Mouse (Mus musculus) cerebellum, adult 11-12 months (tissue): ENCODE data around the gene Nhlrc2.

Experiments used
- DNase-seq: peaks from one replicate; pipeline ENCODE4 v3.0.0; 2022

Nhlrc2 gene

GRCm38 (mm10) chr19:56565358-56565757, 17.3 kb downstream of the Nhlrc2 start:
- no peak for DNase-seq

DNA sequence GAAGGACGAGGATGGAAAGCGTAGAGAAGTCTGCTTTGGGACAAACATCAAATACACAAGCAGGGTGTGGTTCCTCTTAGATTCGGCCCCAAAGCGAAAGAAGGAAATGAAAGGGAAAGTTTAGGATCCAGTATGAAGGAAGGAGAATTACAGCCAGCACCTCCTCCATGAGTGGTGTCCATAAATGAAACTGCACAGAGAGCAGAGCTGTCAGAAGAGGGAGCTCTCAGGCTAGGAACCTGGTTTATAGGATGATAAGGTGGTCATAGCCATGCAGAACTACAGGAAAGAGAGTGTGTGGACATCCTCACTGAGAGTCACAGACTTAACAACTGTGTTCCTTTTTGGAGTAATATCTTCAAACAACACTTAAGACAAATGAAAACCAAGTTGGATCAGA, 18.0 kb downstream of the Nhlrc2 start:
- no peak for DNase-seq

DNA sequence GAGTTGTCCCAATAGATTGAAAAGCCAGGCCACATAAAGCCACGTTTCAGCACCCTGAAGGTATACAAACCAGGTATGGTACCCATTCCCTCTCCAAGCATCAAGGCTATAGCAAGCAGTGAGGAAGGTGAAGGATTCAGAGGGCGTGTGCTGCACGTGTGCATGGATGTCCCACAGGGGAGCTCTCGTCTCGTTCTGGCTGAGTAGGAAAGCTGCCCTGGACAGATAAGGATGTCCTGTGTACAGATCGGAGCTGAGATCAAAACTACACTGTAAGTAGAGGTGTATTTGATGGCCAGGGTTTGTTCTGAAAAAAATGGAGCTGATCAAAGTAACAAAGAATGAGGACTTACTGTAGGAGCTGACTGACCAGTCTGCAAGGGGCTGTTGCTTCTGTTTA, 18.9 kb downstream of the Nhlrc2 start:
- no peak for DNase-seq

GRCm38 (mm10) chr19:56570781-56571180, 22.7 kb downstream of the Nhlrc2 start:
- DNase-seq: no peak

GRCm38 (mm10) chr19:56571234-56571633, 23.2 kb downstream of the Nhlrc2 start:
- no peak for DNase-seq

DNA sequence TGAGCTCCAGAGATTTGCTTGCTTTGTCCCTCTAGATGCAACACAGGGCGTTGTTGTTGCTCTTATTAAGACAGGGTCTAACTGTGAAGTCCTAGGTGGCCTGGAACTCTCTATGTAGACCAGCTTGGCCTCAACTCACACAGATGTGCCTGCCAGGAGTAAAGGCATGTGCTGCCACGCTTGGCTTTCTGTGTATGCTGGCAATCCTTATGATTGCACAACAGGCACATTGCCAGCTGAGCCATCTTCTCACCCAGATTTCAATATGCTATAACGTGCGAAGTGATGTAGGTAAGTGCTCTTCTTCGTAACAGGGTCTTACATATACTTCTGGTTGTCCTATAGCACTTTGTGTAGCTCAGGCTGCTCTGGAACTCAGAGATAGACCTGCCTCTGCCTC, 23.9 kb downstream of the Nhlrc2 start:
- DNase-seq: no peak

DNA sequence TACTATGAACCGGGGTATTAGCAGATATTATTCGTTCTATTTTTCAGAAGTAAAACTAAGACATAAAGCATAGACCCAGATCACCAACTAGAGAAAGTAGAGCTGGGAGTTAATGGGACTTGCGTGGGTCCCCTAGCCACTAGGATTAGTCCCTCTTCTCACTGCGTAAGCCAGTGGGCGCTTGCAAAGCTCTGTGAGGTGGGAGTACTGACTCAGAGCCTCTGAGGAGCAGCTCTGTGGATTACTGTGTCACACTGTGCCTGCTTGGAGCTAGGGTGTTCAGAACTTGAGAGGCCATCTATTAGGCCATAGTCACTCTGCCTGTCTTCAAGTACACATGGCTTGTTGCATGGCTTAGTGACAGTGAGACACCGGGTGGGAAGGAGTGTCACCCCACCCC, 25.1 kb downstream of the Nhlrc2 start:
- DNase-seq: no peak

DNA sequence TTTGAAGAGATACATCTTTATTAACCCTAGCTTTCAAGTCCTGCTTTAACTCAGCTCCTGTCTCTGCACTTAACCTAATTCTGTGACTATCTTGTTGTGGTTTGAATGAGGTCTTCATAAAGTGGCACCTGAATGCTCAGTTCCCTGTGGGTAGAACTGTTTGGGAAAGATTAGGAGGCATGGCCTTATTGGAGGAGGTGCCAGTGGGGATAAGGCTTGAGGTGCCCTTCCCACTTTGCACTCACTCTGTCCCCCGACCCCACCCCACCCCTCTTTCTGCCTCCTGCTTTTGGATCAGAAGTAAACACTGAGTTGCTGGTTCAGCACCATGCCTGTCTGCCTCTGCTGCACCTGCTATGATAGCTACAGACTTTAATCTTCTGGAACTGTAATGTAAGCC, 29.7 kb downstream of the Nhlrc2 start:
- DNase-seq: no peak

- DNase-seq: no peak
Observed at GRCm38 (mm10) chr19:56581981-56582380, 33.9 kb downstream of the Nhlrc2 start.

DNA sequence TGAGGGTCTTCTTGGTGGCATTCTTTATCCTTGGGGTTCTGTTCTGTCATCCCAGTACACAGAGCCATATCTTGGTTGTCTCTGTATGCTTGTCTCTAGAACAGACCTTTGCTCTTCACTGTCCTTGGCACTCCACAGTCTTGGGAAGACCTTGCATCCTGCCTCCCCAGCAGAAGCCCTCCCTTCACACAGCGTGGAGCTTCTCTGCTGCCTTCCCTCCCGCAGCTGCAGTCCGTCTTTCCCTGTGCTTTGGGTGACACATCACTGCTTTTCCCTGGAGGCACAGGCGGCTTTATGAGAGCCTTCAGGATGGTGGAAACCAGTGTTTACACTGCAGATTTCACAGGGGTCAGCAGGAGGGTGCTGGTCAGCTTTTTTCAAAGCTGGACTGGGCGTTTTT, 35.7 kb downstream of the Nhlrc2 start:
- DNase-seq: no peak

- DNase-seq: no peak
Observed at GRCm38 (mm10) chr19:56584288-56584687, 36.2 kb downstream of the Nhlrc2 start.

GRCm38 (mm10) chr19:56586320-56586719, 38.3 kb downstream of the Nhlrc2 start:
- DNase-seq: no peak

GRCm38 (mm10) chr19:56588205-56588626, 40.2 kb downstream of the Nhlrc2 start:
- peak; percentile 70 for DNase-seq

GRCm38 (mm10) chr19:56589008-56589407, 40.9 kb downstream of the Nhlrc2 start:
- DNase-seq: no peak

- DNase-seq: no peak
Observed at GRCm38 (mm10) chr19:56589455-56589854, 41.4 kb downstream of the Nhlrc2 start.

GRCm38 (mm10) chr19:56590250-56590649, 42.2 kb downstream of the Nhlrc2 start:
- DNase-seq: no peak

GRCm38 (mm10) chr19:56592472-56592871, 44.4 kb downstream of the Nhlrc2 start:
- DNase-seq: no peak

DNA sequence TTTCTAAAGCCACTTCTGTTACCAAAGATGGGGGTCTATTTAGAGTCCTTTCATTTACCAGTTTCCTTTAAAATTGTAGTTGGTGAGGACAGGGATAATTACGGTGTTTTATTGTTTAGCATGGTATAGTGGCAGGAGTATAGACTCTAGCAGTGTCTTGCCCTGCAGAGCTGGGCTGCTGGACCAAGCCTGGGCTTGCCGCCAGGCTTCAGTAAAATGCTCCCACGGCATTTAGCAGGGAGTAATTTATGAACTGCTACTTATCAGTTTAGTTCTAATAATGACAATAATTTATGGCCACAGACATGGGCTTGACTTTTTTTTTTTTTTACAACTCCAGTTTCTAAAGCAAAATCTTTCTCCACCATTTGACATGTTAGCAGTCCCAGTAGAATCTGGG, 51.9 kb downstream of the Nhlrc2 start:
- DNase-seq: no peak

DNA sequence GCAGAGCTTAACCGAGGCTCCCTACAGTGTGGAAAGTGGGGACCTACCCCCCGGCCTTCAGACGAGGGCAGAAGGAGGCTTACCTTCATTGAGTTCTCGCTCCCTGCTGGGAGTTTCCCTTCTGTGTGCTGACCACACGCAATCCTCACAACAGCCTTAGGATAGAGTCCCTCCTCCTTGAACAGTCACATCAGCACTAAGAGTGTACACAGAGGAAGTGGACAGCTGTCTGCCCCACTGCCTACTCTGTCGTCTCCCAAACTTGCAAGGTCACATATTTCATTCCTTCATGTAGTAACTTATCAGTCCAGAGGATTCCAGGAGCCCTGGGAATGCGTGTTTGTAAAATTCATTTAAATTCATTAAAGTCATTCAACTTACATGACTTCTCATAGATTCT, 52.7 kb downstream of the Nhlrc2 start:
- DNase-seq: no peak

DNA sequence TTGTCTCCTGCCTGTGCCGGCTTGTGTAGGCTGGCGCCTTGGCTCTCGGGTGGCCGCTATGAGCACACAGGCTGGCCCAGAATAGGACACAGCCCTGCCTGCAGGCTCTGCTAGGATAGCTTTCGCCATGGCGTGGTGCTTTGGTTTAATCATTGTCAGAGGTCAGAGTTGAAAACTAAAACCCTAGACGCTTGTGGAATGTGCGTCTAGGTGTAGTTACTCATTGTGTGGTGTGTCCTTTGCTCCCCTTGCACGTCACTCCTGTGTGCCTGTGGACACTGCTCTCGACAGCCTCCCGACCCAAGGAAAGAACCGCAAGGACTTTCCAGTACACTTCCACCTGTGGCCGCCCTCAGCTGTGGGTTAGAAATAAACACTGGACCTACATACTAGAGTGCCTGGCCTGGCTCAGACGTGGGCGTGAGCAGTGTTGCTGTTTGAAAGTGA, 53.9 kb downstream of the Nhlrc2 start:
- DNase-seq: no peak

DNA sequence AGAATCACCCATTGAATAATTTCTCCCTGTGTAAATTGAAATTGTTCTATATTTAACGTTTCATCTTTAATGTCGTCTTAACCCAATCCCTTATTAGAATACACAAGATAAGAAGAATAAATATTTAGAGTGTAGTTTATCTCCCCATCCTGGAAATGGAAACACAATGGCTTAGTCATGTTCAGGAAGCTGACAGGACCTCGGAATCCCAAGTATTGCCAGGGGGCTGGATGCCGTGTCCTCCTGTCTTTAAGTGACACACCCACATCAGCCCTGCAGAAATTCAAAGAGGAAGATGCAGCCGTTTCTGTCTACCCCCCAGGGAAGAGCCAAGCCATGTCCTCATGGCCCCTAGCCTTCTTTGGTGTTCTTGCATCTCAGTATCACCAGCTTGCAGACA, 60.9 kb downstream of the Nhlrc2 start:
- no peak for DNase-seq

DNA sequence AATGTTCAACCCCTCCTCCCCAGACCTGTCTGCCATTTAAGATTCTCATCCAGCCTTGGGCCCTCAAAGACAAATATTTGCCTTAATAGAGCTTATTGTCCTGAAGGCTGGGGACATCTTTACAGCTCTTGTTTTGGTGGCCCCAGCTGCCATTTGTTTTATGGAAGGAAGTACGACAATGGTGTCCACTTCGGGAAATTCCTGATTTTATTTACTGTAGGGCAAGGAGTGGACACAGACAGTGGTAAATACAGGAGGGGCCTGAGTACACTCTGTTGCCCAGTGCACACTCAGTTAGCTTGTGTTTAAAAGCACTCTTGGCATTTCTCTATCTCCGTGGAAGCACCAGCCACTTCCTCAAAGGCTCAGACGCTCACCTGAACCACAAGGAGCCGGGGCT, 66.1 kb downstream of the Nhlrc2 start:
- no peak for DNase-seq

DNA sequence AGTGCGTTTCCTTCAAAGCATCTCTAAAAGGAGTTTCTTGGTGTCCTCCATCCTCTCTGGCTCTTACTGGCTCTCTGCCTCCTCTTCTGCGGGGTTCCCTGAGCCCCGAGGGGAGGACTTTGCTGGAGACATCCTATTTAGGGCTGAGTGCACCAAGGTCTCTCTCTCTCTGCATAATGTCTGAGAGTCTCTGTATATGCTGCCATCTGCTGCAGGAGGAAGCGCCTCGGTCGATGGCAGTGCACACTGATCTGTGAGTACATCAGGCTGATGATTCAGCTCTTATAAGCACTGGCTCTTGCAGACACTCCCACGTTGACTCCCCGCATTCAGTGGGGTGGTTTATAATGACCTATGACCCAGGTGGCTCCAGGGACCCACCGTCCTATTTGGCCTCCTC, 70.8 kb downstream of the Nhlrc2 start:
- no peak for DNase-seq

DNA sequence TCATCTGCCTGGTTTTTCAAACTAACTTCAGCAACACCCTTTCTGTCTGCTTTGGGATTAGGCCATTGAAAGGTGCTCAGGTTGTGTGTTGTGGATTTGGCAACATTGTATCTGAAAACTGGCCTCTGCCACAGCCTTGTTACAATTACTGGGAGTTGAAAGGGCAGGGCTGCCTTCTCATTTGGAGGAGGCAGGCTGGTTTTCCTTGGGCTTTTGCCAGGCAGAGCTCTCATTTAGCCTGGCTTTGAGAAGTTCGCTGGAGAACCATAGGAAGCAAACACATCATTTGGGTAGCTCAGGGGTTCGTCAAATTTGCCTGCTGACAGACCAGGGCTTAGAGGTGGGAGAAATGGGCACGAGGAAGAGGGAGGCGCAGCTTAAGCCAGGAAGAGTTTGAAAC, 71.5 kb downstream of the Nhlrc2 start:
- no peak for DNase-seq

GRCm38 (mm10) chr19:56621876-56622275, 73.8 kb downstream of the Nhlrc2 start:
- no peak for DNase-seq

DNA sequence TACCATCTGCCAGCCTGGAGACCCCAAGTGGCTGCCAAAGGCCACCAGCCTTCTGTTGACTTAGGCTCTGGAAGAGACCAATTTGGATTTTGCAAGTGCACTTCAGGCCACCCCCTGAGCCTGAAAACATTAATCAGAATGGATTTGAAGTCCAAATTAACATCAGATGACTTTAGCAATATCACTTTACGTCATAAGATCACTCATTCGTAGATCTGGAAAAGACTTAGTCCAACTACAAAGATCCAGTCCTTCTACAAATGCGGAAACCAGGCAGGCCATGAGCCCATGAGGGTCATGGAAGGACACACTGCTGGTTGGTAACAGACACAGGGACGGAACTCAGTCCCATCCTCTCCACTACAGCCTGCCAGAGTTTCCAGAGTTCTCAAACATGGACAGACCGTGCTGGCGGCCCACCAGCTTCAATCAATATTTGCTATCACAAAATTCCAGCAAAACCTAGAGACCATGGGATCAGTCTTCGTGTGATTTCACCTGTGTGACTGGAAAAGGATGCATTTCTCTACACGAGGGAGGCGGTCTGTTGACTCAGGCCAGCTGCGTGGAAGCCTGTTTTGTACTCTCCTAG, 79.9 kb downstream of the Nhlrc2 start:
- no peak for DNase-seq
